Mouse (Mus musculus) testis, adult 2 months (tissue): Measurements from ENCODE around the gene Vcam1.

Source experiments
- CTCF ChIP-seq: fragments of 200-500 bp; IDR thresholded peaks from 2 replicates; pipeline ENCODE4 v1.5.1; 2012; ENCODE audit warnings: low read depth, mild to moderate bottlenecking, inconsistent platforms, low read length, moderate library complexity; ENCODE audit not compliant: control insufficient read depth, insufficient read depth, insufficient replicate concordance
- POLR2A ChIP-seq: fragments of 200-500 bp; IDR thresholded peaks from 2 replicates; pipeline ENCODE4 v1.6.1; 2012; ENCODE audit warnings: low read depth, mild to moderate bottlenecking, inconsistent platforms, low read length, moderate library complexity; ENCODE audit not compliant: control insufficient read depth

DNA sequence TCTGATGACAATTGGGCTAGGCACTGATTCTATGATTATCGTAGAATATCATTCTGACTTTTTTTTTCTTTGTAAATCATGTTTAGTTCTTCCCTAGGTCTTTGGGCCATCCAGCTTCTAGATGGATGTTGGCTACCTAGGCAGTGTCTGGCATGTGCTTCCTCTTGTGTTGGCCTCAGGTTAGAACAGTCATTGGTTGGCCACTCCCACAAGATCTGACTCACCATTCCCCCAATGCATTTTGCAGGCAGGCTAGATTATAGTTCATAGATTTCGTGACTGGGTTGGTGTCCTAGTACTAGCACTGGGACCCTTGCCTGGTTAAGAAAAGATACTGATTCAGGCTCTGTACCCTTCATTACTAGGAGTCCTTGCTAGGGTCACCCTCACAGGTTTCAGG, 67.3 kb downstream of the Vcam1 start:
- TF ChIP-seq POLR2A (no peak), CTCF (no peak)
